Mouse (Mus musculus): Measurements from ENCODE around the gene Nlrp6. TPM values are rescaled to one million over a fixed set of nuclear protein-coding genes. Genes with fewer than 3 reads are reported as not detected.

Gene Nlrp6
- total RNA-seq, 2 experiments from 2014 or later, result 0.35 to 0.55 TPM

DNA sequence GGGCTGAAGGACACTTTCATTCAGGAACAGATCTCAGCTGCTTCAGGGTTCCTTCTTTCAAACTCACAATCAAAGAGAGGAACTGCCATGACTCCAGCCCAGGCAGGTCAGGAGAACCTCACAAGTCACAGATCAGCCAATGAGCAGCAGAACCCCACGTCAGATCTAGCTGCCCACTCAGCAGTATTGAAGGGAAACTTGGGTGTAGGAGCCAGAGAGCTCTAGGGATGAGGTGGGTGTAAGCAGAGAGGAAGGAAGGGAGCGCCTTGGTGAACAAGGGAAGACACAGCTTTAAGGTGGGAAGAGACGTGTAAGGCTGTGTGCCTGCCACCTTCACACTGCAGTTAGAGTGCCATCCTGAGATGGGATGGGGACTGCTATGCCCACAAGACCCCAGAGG lies 8.4 kb upstream of the Nlrp6 start:
- no peak for DNase-seq (ENCODE audit: low spot score in 2 of 2)

DNA sequence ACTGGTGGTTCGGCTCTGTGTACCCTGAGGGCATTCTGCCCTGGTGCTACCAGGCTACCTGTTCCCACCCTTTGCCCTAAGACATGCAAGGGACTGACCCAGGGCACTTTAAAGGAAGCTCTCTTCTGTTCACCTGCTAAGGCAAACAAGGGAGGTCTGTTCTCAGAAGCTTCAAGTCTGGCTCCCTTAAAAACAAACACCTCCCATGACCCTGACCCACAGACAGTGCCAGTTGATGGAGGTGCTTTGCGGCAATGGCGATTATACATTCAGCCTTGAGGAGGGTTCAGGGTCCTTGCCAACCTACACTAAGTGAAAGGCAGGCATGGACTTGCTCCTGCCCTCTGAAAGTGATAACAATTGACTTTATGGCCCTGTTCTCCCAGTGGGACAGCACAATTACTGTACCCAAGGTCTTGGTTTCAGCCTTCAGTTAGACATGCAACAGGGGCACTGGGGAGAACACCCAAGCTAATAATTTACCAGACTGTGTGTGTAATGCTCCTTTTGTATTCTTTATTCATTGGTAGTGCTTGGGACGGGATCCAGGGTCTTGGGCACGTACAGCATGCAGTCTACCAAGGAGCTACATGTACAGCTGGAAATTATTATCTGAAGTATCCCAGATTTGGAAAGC lies 7.7 kb upstream of the Nlrp6 start:
- DNase-seq (ENCODE audit: low spot score in 2 of 2), result no peak

DNA sequence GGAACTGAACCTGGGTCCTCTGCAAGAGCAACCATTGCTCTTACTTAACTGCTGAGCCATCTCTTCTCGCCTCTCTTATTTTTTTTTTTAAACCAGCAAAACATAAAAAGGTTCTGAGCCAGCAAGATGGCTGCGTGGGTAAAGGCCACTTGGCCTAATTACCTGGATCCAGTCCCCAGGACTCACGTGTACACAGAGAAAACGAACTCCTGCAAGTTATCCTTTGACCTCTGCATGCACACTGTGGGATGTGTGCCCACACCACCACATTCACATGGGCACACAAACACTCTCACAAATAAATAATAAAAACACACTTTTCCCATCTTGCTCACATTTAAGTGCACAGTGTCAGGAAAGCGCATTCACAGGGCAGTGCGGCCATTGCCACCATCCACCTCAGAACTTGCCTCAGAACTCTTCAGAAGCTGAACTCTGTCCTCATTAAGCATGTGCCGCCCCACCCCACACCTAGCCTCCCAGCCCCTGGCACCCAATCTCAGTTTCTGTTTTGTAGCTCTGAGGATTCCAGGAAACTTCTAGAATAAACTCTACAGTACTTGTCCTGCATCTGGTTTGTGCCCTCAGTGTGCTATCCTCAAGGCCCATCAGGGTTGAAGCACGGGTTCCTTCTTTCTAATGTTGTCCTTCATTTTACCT lies 6.5 kb upstream of the Nlrp6 start:
- DNase-seq (ENCODE audit: low spot score in 2 of 2), result no peak

GRCm38 (mm10) chr7:140919911-140920310 lies 791 bp upstream of the Nlrp6 start:
- no peak for DNase-seq (ENCODE audit: low spot score in 2 of 2)

DNA sequence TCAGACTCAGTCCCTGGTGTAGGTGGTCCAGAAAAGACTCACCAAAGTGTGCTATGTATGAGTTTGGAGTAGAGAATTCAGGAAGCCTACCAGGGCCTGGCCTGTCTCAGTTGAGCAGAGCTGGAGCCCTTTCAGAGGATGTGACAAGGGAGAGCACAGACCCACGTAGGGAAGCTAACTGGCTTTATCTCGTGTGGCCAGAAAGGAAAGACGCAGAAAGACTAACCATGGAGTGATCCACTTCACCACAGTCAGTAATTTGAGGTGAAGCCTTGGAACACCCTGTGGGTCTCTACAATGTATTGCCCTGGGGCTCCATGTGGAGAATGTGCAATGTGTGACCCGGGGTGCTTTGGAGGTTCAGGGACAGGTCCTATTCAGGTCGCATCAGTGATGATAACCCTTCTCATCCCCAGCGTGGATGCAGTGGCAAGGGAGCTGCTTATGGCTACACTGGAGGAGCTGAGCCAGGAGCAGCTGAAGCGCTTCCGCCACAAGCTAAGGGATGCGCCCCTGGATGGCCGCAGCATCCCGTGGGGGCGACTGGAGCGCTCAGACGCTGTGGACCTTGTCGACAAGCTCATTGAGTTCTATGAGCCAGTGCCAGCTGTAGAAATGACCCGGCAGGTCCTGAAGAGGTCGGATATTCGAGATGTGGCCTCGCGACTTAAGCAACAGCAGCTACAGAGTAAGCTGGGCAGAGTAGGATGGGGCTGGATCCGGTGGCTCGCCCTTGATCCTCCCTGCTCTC lies 698 bp downstream of the Nlrp6 start:
- no peak for DNase-seq (ENCODE audit: low spot score in 2 of 2)

GRCm38 (mm10) chr7:140922398-140923069 lies 1.8 kb downstream of the Nlrp6 start:
- peak in 1 of 2 experiments; percentile 28 for DNase-seq (ENCODE audit: low spot score in 2 of 2)

DNA sequence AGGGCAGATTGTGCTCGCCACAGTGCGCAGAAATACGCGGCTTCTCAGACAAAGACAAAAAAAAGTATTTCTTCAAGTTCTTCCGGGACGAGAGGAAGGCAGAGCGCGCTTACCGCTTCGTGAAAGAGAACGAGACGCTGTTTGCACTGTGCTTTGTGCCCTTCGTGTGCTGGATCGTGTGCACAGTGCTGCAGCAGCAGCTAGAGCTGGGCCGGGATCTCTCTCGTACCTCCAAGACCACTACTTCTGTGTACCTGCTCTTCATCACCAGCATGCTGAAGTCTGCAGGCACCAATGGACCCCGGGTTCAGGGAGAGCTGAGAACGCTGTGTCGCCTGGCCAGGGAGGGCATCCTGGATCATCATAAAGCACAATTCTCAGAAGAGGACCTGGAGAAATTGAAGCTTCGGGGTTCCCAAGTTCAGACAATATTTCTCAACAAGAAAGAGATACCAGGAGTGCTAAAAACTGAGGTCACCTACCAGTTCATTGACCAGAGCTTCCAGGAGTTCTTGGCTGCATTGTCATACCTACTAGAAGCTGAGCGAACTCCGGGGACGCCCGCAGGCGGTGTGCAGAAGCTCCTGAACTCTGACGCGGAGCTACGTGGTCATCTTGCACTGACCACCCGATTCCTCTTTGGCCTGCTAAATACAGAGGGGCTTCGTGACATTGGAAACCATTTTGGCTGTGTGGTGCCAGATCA lies 2.5 kb downstream of the Nlrp6 start:
- no peak for DNase-seq (ENCODE audit: low spot score in 2 of 2)

DNA sequence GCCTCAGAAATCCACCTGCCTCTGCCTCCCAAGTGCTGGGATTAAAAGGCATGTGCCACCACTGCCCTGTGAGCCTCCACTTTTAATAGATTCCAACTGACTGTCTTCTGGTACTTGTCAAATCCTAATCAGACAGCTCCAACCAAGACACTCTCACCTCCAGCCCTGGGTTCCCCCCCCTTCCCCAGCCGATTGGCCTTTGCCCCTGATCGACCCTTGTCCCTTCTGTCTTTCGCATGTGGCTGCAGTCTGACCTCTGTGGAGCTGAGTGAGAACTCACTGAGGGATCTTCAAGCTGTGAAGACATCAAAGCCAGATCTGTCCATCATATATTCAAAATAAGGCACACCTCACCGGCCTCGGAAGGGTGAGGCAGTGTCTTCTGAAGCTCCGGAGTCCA lies 6.5 kb downstream of the Nlrp6 start:
- DNase-seq (ENCODE audit: low spot score in 2 of 2), result no peak

DNA sequence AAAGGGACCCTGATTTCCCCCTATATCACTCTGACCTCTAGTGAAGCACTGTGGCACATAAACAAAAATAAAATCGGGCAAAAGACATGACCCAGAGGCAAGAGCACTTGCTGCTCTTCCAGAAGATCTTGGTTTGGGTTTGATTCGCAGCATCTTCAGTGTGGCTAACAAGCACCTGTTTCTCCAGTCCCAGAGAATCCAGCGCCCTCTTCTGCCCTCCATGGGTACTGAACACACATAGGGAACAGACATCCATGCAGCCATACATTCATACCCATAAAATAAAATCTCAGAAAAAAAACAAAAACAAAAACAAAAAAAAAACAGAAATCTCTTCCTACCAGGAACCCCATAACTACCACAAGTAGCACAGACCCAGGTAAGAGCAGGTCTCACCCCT lies 17.7 kb downstream of the Nlrp6 start:
- no peak for DNase-seq (ENCODE audit: low spot score in 2 of 2)

- no peak for DNase-seq (ENCODE audit: low spot score in 2 of 2)
These were observed 18.2 kb downstream of the Nlrp6 start for GRCm38 (mm10) chr7:140938896-140939295.

- DNase-seq (ENCODE audit: low spot score in 2 of 2), result no peak
These were observed 19.0 kb downstream of the Nlrp6 start for GRCm38 (mm10) chr7:140939669-140940171.

DNA sequence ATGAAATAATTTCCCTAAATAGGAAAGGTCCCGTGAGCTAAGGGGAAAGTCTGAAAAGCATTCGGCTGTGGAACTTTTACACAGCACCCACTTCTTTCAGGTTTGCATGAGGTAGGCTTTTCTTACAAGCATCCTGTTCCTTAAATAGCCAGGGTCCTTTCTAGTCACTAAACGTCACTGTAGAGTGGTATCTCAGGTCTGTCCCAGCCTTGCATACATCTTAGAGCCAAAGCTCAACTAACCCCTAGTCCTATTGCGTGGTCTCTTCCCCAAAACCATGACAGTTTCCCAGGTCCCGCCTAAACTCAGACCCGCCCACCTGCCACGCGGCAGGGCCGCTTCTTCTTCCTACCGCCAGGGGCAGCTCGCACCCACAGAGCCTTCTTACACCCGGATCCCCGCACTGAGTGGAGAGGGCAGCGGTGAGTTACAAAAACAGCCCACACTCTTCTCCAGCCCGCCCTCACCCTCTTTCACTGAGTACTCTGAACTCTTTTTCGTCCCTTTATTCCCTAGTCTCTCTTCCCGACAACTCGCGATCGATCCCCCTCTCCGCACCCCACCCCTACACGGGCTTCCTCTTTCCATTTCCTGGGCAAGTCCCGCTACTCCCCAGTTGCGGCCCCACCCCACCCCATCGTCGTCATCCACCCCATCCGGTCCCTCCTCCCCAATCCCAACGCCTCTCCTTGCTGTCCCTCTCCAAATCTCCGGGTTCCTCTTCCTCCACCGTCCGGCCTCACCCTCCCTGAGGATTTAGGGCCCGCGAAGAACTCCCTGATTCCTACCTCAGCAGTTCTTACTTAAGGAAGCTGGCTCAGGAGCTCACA lies 20.7 kb downstream of the Nlrp6 start, which contains the start of gene Pgghg:
Gene Pgghg (plus strand): TSS at position 170 of the 830 bp plus-strand sequence.
- DNase-seq (ENCODE audit: low spot score in 2 of 2), result peak; percentile 47 to 49

GRCm38 (mm10) chr7:140942341-140942740 lies 21.6 kb downstream of the Nlrp6 start:
- DNase-seq (ENCODE audit: low spot score in 2 of 2), result no peak

GRCm38 (mm10) chr7:140942811-140943210 lies 22.1 kb downstream of the Nlrp6 start:
- no peak for DNase-seq (ENCODE audit: low spot score in 2 of 2)

DNA sequence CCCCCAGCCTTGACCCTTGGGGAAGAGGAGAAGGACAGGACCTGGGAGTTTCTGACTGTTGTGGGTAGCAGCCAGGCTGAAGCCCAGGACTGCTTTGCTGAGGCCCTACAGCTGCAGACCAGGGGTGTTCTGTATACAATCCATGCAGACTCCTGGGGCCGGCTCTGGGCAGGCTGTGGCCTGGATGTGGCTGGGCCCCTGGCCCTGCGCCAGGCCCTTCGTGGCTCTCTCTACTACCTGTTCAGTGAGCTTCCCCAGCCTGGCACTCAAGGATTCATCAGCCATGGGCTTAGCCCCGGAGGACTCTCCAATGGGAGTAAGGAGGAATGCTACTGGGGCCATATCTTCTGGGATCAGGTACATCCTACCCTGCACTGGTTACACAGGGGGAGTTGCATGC lies 22.7 kb downstream of the Nlrp6 start:
- no peak for DNase-seq (ENCODE audit: low spot score in 2 of 2)

GRCm38 (mm10) chr7:140944236-140944635 lies 23.5 kb downstream of the Nlrp6 start:
- DNase-seq (ENCODE audit: low spot score in 2 of 2), result no peak

DNA sequence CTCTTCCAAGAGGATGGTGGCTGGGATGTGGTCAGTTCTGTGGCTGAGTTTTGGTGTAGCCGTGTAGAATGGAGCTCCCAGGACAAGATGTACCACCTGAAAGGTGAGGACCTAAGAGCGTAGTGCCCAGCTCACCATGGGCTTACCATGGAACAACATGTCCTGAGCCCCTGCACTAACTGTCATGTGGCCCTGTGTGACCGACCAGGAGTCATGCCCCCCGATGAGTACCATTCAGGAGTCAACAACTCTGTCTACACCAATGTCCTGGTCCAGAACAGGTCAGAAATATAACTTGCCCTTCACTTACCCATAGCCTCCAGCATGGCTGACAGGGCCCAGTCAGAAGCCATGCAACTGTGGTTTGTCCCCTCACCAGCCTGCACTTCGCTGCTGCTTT lies 24.5 kb downstream of the Nlrp6 start:
- no peak for DNase-seq (ENCODE audit: low spot score in 2 of 2)

- no peak for DNase-seq (ENCODE audit: low spot score in 2 of 2)
These were observed 25.6 kb downstream of the Nlrp6 start for GRCm38 (mm10) chr7:140946311-140946710.

GRCm38 (mm10) chr7:140946980-140947379 lies 26.3 kb downstream of the Nlrp6 start:
- no peak for DNase-seq (ENCODE audit: low spot score in 2 of 2)

DNA sequence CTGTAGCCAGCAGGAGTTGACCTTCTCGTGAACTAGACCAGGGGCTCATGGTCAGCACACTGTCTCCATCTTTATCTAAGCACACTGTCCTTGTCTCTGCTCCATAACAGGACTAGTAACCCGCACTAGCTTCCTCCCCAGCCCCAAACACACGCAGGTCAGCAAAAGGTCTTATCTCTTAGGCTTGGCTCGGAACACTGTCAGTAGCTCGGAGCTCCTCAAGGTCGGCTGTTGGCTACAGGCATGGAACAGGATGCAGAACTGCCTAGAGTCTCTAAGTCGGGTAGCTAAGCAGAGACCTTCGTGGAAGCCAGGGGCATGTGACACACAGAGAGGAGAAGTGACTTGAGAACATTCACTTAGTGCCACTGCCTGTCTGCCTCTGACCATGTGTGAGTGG lies 27.5 kb downstream of the Nlrp6 start:
- DNase-seq (ENCODE audit: low spot score in 2 of 2), result no peak

Data from layer of hippocampus, postnatal 14 days (tissue).